Mouse (Mus musculus) splenic B cell, adult 2 months (primary cell): ENCODE data around the gene Sgsm2.

ENCODE experiments used
- DNase-seq: peaks from one replicate; pipeline ENCODE4 v3.0.0-alpha.2; 2011; ENCODE audit warnings: low read depth, low spot score
- H3K27me3 ChIP-seq: 2 replicates; pipeline ENCODE4 v1.6.1; 2012; ENCODE audit warnings: mild to moderate bottlenecking, low read length, moderate library complexity, mixed read lengths; ENCODE audit not compliant: control insufficient read depth, poor library complexity, insufficient read depth, severe bottlenecking
- H3K36me3 ChIP-seq: 2 replicates; pipeline ENCODE4 v1.6.1; 2012; ENCODE audit warnings: mild to moderate bottlenecking, low read length, moderate library complexity, mixed read lengths; ENCODE audit not compliant: control insufficient read depth, poor library complexity, insufficient read depth, severe bottlenecking

Gene Sgsm2

DNA sequence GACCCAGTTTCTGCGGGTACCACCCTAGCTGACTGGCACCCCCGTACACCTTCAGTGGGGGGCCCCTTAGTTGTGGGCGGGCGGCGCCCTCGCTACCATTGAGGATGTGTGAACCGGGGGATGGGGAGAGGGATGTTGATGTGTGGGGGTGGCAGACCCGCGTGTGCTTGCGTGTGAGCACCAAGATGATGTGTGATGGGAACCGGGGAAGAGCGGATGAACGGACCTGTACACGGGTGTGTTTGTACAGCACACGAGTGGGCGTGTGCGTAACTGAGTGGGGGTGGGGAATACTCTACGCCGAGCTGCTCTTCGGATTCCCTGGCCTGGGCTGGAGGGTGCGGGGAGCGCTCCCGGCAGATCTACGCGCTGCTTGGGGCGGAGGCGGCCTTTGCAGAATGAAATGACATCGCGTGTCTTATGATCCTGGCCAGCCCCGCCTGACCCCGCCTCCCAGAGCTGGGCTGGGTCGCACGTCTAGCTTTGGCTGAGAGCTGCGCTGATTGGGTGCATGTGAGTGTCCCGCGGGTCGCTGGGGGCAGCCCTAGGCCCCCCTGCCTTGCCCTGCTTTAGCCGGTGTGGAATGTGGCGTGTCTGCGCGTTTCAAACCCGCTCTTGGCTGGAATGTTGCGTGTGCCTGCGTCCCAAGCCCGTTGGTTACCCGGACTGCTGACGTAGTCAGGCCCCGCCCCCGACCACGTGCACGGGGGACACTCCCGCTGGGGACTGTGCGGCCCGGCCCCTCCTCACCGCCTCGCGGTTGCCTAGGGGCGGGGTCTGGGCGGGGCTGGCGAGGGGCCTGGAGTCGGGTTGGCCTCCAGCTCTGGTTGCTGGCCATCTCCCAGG, 65.0 kb downstream of the Sgsm2 start:
- peak; percentile 99 for DNase-seq
- Histone ChIP-seq H3K36me3 (no peaks in the 10 kb centered on the region), H3K27me3 (no peaks in the 10 kb centered on the region)

DNA sequence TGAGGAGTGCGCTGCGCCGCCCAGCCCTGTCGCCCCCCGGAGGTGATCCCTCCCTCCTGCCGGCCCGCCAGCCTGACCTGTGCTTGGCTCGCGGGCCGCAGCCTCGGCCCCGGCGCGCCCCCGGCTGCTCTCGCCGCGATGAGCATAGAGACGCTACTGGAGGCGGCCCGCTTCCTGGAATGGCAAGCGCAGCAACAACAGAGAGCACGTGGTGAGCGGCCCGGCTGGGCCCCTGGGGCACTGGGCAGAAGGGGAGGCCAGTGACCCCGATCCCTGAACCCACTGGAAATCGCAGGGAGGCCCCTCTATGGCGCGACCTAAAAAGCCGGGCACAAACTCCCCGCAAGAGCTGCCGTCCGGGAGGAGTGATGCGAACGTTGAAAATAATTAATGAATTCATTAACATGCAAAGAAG, 65.7 kb downstream of the Sgsm2 start:
- H3K27me3 ChIP-seq, result no peaks in the 10 kb centered on the region
- DNase-seq, result peak; percentile 67

GRCm38 (mm10) chr11:74830256-74831161, 66.4 kb downstream of the Sgsm2 start, which contains the start of gene Mnt:
Gene Mnt, plus strand, starts transcription at chr11:74830920.
- H3K36me3 ChIP-seq, result no peaks in the 10 kb centered on the region
- peak; percentile 96 for DNase-seq

More for the DNA sequence above, 65.7 kb downstream of the Sgsm2 start:
- no peaks in the 10 kb centered on the region for H3K36me3 ChIP-seq

DNA sequence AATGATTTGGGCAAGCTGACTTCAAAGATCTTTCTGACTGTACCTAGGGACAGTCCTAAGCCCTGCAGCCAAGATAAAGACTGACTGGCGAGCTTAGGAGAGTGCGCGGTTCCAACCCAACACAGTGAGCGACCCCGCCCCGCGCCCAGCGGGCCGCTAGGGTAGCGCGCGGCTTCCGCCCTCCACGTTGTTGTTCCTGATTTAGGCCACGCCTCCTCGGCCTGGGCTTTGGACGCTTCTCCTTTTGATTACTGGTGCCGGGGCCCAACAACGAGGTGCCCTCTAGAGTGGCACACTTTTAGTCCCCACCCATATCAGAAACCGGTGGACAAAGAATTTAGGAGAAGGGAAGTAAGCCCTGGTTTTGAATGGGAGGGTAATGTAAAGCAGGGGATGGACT, 67.0 kb downstream of the Sgsm2 start:
- Histone ChIP-seq H3K27me3 (no peaks in the 10 kb centered on the region), H3K36me3 (no peaks in the 10 kb centered on the region)
- peak; percentile 97 for DNase-seq

More at GRCm38 (mm10) chr11:74830256-74831161, 66.4 kb downstream of the Sgsm2 start, which contains the start of gene Mnt:
- no peaks in the 10 kb centered on the region for H3K27me3 ChIP-seq

DNA sequence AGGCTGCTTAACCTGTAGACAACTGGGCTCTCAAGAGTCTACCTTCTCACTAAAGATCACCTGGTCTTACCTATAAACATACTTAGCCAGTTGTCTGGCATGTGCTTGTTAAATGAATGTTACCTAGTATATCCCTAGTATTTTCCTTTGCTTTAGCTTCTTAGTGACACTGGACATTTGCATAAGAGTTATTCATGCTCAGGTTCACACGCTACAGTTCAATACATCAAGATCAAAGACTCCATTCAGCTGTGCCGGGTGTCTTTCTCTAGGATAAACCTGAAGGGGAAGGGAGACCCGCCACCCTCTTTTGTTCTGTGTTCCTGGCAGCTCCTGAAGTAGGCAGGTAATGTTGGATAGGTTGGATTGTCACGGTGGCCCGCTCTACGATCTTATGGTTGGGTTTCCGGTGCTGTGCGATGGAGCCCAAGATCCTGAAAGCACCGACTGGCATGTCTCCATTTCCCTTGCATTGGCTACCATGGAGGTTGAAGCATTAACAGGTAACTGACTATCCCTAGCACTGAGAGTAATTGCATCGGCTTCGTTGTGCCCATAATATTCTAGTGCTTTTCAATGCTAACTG, 67.8 kb downstream of the Sgsm2 start:
- Histone ChIP-seq H3K36me3 (no peaks in the 10 kb centered on the region), H3K27me3 (no peaks in the 10 kb centered on the region)
- peak; percentile 46 for DNase-seq

- H3K36me3 ChIP-seq, result no peaks in the 10 kb centered on the region
- DNase-seq, result peak; percentile 90
Observed at GRCm38 (mm10) chr11:74828404-74828931, 68.4 kb downstream of the Sgsm2 start.

DNA sequence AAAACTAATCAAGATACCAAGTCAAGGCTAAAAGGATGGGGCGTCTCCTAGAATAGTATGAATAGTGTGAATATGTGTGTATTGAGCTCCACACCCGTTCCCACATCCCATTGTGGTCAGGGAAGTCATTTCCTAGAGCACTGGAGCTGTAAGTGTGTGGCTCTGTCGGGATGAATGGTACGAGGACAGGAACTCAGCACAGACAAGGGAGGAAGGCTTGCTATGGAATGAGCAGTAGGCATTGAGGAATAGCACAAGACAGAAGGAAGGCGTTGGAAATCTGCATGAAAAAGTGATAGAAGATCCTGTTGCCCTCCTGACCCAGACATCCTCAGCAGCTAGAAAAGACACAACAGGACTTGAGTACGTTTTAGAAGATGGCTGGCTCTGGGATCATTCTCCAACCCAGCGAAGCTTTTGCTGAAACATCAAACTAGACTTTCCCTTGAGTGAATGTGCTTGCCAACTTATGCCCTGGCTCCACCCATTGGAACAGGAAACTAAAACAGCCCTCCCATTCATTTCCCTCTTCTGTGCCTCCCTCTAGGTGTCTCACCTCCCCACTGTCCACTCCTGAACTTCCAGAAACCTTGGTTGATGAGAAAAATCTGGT, 69.0 kb downstream of the Sgsm2 start:
- DNase-seq, result no peak
- Histone ChIP-seq H3K27me3 (no peaks in the 10 kb centered on the region), H3K36me3 (no peaks in the 10 kb centered on the region)

More at GRCm38 (mm10) chr11:74828404-74828931, 68.4 kb downstream of the Sgsm2 start:
- no peaks in the 10 kb centered on the region for H3K27me3 ChIP-seq

GRCm38 (mm10) chr11:74826702-74827101, 70.2 kb downstream of the Sgsm2 start:
- no peak for DNase-seq
- no peaks in the 10 kb centered on the region for H3K36me3 ChIP-seq
- H3K27me3 ChIP-seq, result no peaks in the 10 kb centered on the region

DNA sequence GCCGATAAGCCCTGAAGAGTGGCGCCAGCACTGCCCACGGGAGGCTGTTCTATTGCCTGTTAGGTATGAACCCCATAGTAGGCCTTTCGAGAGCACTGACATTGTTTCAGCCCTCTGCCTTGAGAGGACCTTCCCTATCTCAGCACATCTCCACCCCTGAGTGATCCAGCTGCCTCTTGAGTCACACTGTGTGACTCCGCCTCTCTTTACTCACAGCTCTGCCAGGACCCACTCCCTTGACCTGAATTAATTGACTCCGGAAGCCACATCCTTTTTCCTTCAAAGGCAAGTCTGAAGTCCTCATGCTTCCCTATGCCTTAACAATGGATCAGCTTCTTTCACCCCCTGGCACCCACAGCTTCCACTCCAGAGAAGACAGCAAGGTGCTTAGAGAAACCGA, 70.7 kb downstream of the Sgsm2 start:
- DNase-seq, result peak; percentile 22
- H3K36me3 ChIP-seq, result no peaks in the 10 kb centered on the region

DNA sequence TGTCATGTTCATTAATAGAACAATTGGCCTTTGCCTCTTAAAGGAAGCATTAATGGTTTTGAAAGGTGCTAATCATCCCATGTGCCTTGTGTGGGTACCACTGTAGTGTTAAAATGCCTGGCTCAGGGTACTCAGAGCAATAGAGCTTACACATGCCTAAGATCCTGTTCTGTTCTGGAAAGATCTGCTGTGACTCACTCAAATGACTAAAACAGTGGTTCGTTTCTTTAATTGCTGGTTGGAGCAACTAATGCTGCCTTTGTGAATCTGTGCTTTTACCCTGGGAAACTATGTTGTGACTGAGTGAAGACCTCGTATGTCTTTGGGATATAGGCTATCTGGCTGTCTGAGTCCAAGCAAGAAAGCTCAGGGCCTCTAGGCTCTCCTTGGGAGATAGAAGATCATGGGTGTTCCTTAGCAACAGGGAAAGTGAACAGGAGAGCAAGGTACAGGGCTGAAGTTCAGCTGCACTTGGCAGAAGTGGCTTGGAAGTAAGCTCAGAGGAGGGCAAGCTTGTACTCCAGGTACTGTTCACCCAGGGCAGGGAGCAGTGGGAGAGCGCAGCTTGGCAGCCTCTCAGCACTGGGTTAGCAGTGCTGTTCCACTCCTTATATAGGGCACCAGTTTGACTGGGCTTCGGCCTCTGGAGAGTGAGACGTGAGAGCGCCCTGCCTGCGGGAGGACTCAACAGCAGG, 74.0 kb downstream of the Sgsm2 start:
- Histone ChIP-seq H3K36me3 (peaks cover 2% of the 10 kb centered on the region; the same call in 1 of the 2 replicates), H3K27me3 (no peaks in the 10 kb centered on the region)
- no peak for DNase-seq

More for the DNA sequence above, 70.7 kb downstream of the Sgsm2 start:
- no peaks in the 10 kb centered on the region for H3K27me3 ChIP-seq

GRCm38 (mm10) chr11:74821463-74821862, 75.4 kb downstream of the Sgsm2 start:
- peaks cover 10% of the 10 kb centered on the region for H3K36me3 ChIP-seq
- H3K27me3 ChIP-seq, result no peaks in the 10 kb centered on the region
- DNase-seq, result peak; percentile 59

GRCm38 (mm10) chr11:74820921-74821320, 75.9 kb downstream of the Sgsm2 start:
- no peak for DNase-seq
- Histone ChIP-seq H3K36me3 (peaks cover 12% of the 10 kb centered on the region), H3K27me3 (no peaks in the 10 kb centered on the region)

- Histone ChIP-seq H3K36me3 (peaks cover 12% of the 10 kb centered on the region), H3K27me3 (no peaks in the 10 kb centered on the region)
- DNase-seq, result peak; percentile 48
Observed at GRCm38 (mm10) chr11:74815795-74816194, 81.1 kb downstream of the Sgsm2 start.
